Mouse (Mus musculus) B cell, adult (primary cell): ENCODE results near the gene P2ry4. TPM values are rescaled to one million over a fixed set of nuclear protein-coding genes. Genes with fewer than 3 reads are reported as not detected.

ENCODE experiments used
- total RNA-seq: library from RNA; stranded (reverse); gene quantifications from 4 replicates; pipeline ENCODE4 v1.2.4, GENCODE M21; 2023; ENCODE audit not compliant: inconsistent age

Gene P2ry4
- not detected in 4 replicates for total RNA-seq

DNA sequence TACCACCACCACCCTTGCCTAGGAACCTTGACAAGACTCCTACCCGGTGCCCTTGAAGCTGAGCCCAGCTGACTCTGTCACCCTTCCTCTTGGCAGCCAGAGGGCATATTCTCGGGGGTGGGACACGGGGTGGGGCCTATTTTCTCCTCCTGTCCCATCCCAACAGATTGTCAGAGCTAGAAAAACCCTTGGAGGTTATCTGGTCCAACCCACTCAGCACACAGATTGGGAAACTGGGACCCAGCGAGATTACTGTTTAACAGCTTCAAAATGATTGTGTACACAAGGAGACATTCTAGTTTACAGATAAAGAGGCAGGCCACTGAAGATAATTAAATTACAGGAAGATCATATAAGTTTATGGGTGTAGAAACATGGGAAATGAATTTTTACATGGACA lies at the start of gene P2ry4:
Gene P2ry4 (minus strand): TSS at position 79 of the 400 bp plus-strand sequence.

DNA sequence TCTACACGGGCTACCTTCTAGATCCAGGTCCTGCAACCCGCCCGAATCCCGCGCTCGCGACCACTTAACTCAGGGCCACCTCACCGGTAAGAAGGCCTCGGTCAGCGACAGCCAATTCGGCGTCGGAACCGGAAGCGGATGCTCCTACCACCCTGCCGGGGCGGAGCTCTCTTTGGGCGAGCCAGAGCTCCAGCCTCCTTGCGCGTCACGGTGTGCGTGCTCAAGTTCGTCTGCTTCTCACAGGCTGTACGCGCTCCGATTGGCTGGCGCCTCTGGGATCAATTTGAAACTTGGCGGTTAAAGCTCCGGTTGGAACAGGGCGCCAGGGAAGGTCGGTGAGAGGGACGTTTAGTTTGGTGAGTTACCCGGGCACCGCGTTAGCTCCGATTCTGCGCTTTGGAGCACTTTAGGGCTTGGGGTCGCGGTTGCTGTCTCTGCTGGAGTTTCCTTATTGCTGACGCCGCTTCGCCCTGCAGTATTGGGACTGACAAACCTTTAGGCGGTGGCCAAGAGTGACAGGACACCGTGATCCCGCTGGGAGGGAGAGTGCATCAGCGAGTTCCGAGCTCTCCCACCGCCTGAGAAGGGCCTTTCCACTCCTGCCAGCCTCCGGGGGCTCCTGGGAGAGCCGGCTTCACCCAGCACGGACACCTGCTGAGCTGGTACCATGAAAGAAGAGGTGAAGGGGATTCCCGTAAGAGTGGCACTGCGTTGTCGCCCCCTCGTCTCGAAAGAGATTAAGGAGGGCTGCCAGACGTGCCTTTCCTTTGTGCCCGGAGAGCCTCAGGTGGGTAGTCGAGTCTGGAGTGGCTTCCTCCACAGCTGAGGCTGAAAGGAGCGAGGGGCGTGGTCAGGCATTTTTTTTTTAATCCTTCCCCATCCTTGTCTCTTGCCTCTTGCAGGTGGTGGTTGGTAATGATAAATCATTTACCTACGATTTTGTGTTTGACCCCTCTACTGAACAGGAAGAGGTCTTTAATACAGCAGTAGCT lies 31.4 kb upstream of the P2ry4 start, which contains the start of gene Pdzd11:
Gene Pdzd11 (minus strand): TSS at position 767 of the 992 bp plus-strand sequence.

DNA sequence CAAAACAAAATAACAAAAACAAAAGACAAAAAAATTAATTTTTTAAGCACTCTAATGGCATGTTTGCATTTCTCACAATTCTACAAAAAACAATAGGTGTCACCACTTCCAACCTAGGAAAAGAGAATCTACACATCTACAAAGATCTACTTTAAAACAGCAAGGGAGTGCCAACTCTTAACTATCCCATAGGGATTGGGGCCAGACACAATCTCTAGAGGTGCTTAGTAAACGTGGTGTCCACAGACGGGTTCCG lies 30.8 kb upstream of the P2ry4 start, which contains the start of gene Kif4:
Gene Kif4 (plus strand): TSS at position 192 of the 256 bp plus-strand sequence.

DNA sequence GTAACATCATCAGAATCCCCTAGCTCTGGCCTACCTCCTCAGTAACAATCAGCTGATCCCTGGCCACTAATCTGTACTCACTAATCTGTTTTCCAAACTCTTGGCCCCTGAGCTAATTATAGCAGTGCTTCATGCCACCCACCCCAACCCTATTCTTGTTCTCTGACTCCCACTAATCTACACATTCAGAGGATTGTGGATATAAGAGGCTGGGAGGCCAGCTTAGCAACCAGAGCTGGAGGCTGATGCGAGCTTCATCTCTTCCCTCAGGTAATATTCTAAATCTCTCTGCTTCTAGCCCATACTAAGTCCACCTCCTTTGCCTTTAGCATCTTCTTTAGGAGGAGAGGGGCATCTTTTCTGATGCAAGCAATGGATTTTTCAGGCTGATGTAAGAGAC lies 10.6 kb upstream of the P2ry4 start, which contains the start of gene Arr3:
Gene Arr3 (plus strand): TSS at position 184 of the 400 bp plus-strand sequence.

DNA sequence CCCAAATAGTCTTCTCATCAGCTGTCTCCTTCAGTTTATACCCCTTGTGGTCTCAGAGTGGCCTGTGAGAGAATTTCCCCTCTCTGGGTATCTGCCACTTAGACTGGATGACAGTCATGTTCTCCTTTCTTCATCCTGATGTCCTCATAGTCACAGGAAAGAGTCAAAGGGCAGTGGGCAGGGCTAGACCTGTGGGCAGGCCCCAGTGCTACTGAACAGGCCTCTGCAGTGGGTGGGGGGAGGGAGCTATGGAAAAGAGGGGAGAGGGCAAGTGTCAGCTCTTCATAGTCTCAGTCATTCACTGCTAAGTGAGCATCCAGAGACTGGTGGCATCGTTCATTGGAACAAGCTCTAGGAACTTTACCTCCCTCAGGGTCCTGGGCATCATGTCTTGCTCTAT lies 22.7 kb downstream of the P2ry4 start, which contains the start of gene Awat1:
Gene Awat1 (plus strand): TSS at position 301 of the 400 bp plus-strand sequence.

Other genes with a start within 250 kb of the P2ry4 start
- gene Otud6a, start 165.9 kb downstream of the P2ry4 start, total RNA-seq: not detected in 4 replicates
- 0.32 to 0.94 TPM (median 0.52 TPM) in 4 replicates for gene Awat2, start 152.2 kb downstream of the P2ry4 start, total RNA-seq
- gene Igbp1, start 100.6 kb downstream of the P2ry4 start, total RNA-seq: 52.5 to 59.3 TPM (median 57.1 TPM) in 4 replicates
- gene Dgat2l6, start 70.0 kb downstream of the P2ry4 start, total RNA-seq: not detected in 4 replicates
- gene Awat1, start 22.6 kb downstream of the P2ry4 start, total RNA-seq: not detected in 4 replicates
- not detected in 4 replicates for gene Arr3, start 10.6 kb upstream of the P2ry4 start, total RNA-seq
- gene Kif4, start 30.9 kb upstream of the P2ry4 start, total RNA-seq: 1.2 to 2.1 TPM (median 1.5 TPM) in 4 replicates
- gene Pdzd11, start 31.7 kb upstream of the P2ry4 start, total RNA-seq: 16.7 to 20.2 TPM (median 17.9 TPM) in 4 replicates
- gene Gdpd2, start 135.0 kb upstream of the P2ry4 start, total RNA-seq: not detected in 4 replicates
- 5.5 to 7.5 TPM (median 6.5 TPM) in 4 replicates for gene Dlg3, start 172.9 kb upstream of the P2ry4 start, total RNA-seq